Mouse (Mus musculus): ENCODE results near the gene Lrrc43.

- TF ChIP-seq CTCF (IDR thresholded peaks at IDR 0.05; ENCODE audit: control insufficient read depth, insufficient read depth, insufficient replicate concordance, low read depth, low read length): no peak
- no peak for TF ChIP-seq POLR2A (IDR thresholded peaks at IDR 0.05; ENCODE audit: control insufficient read depth, low read depth, low read length)
These were observed 66.6 kb downstream of the Lrrc43 start for GRCm38 (mm10) chr5:123555693-123556092.

Measured in testis, adult 2 months (tissue).